Comparison of ENCODE assay signal across 8 mouse cellular contexts in genomic region chr4:48044491-48045211, GRCm38 (mm10). TPM values are rescaled to one million over a fixed set of nuclear protein-coding genes. Genes with fewer than 3 reads are reported as not detected.
A peak's percentile ranks its signal among the peaks of the same experiment; 100 is the strongest.
DNase-seq lines count a peak whose midpoint lies in the region; ATAC-seq and TF ChIP-seq lines count a peak whose summit lies in the region.

Gene Nr4a3 (plus strand): TSS chr4:48045153.

- peaks cover 74% of the 10 kb centered on the region for H3K27me3 ChIP-seq in E14TG2a.4 (ENCODE audit: insufficient read depth, low read length)
- H3K27me3 ChIP-seq in forebrain, embryonic 12.5 days: peaks cover 33% of the 10 kb centered on the region
- H3K27me3 ChIP-seq in heart, postnatal 0 days (ENCODE audit: control insufficient read depth, insufficient read depth, low read length): peaks cover 23% of the 10 kb centered on the region
- H3K27me3 ChIP-seq in liver, embryonic 15.5 days: peaks cover 70% of the 10 kb centered on the region
- peaks cover 18% of the 10 kb centered on the region for H3K27me3 ChIP-seq in neural tube, embryonic 11.5 days (ENCODE audit: control insufficient read depth, insufficient read depth, low read length)
- peaks cover 36% of the 10 kb centered on the region for H3K27me3 ChIP-seq in stomach, embryonic 16.5 days (ENCODE audit: control insufficient read depth, insufficient read depth, low read length)

- peak; percentile 80 for ATAC-seq in forebrain, embryonic 12.5 days (ENCODE audit: low FRiP score)
- ATAC-seq in heart, postnatal 0 days (ENCODE audit: insufficient read depth, low read depth): peak; percentile 66
- peak; percentile 63 for ATAC-seq in liver, embryonic 15.5 days (ENCODE audit: insufficient read depth)
- peak; percentile 62 for ATAC-seq in neural tube, embryonic 11.5 days (ENCODE audit: insufficient read depth, low FRiP score, low TSS enrichment)
- ATAC-seq in stomach, embryonic 16.5 days (ENCODE audit: insufficient read depth, low FRiP score): peak; percentile 80

- TF ChIP-seq CTCF in E14TG2a.4 (conservative IDR thresholded peaks at IDR 0.05; ENCODE audit: low read length): no peak
- peak; percentile 14; the same call in 1 of the 2 replicates for TF ChIP-seq CTCF in heart, postnatal 0 days (IDR thresholded peaks at IDR 0.05; ENCODE audit: low read depth)

- no peaks in the 10 kb centered on the region for H3K9me3 ChIP-seq in E14TG2a.4 (ENCODE audit: low read length)
- H3K9me3 ChIP-seq in forebrain, embryonic 12.5 days: no peaks in the 10 kb centered on the region
- H3K9me3 ChIP-seq in heart, postnatal 0 days (replicated peaks; ENCODE audit: control insufficient read depth, low read length): no peaks in the 10 kb centered on the region
- no peaks in the 10 kb centered on the region for H3K9me3 ChIP-seq in liver, embryonic 15.5 days (replicated peaks)
- no peaks in the 10 kb centered on the region for H3K9me3 ChIP-seq in neural tube, embryonic 11.5 days (ENCODE audit: control insufficient read depth, low read length)
- no peaks in the 10 kb centered on the region for H3K9me3 ChIP-seq in stomach, embryonic 16.5 days (replicated peaks; ENCODE audit: control insufficient read depth, low read length)

- DNase-seq in c-Kit-positive CD71-positive TER-119-positive erythroid progenitor cells, embryonic 14.5 days (ENCODE audit: low spot score): peak; percentile 74
- DNase-seq in heart, postnatal 0 days (ENCODE audit: low spot score): peak; percentile 91
- DNase-seq in kidney, postnatal 4 days: peak; percentile 82 to 87
- DNase-seq in neural tube, embryonic 11.5 days (ENCODE audit: low spot score): peak; percentile 89

- peak within 1 kb of the TSS; percentile 75 for H3K27ac ChIP-seq in forebrain, embryonic 12.5 days
- peak within 1 kb of the TSS; percentile 98 for H3K27ac ChIP-seq in heart, postnatal 0 days (ENCODE audit: low read depth)
- H3K27ac ChIP-seq in liver, embryonic 15.5 days (replicated peaks): peak within 1 kb of the TSS; percentile 33; the same call in 1 of the 2 replicates
- peak within 1 kb of the TSS; percentile 6 for H3K27ac ChIP-seq in neural tube, embryonic 11.5 days (ENCODE audit: low read depth, low read length)
- peak within 1 kb of the TSS; percentile 76 for H3K27ac ChIP-seq in stomach, embryonic 16.5 days (ENCODE audit: low read length)

- H3K4me3 ChIP-seq in E14TG2a.4 (replicated peaks; ENCODE audit: low read length): peak within 1 kb of the TSS; percentile 88
- H3K4me3 ChIP-seq in forebrain, embryonic 12.5 days (replicated peaks): peak within 1 kb of the TSS; percentile 74
- peak within 1 kb of the TSS; percentile 71 for H3K4me3 ChIP-seq in heart, postnatal 0 days (ENCODE audit: low read depth, low read length)
- H3K4me3 ChIP-seq in liver, embryonic 15.5 days (replicated peaks): peak within 1 kb of the TSS; percentile 74
- peak within 1 kb of the TSS; percentile 44 for H3K4me3 ChIP-seq in neural tube, embryonic 11.5 days (ENCODE audit: low read depth, low read length)
- H3K4me3 ChIP-seq in stomach, embryonic 16.5 days (replicated peaks; ENCODE audit: low read length): peak within 1 kb of the TSS; percentile 72

- 0% methylated on average over 29 of the region's 54 CpGs for WGBS in forebrain, embryonic 12.5 days
- under 1% methylated on average over 48 of the region's 54 CpGs for WGBS in heart, postnatal 0 days
- under 1% methylated on average over 47 of the region's 54 CpGs for WGBS in liver, embryonic 15.5 days (ENCODE audit: insufficient replicate concordance)
- under 1% methylated on average over 42 of the region's 54 CpGs for WGBS in neural tube, embryonic 11.5 days
- under 1% methylated on average over 54 of the region's 54 CpGs for WGBS in stomach, embryonic 16.5 days

- peaks cover 52% of the 10 kb centered on the region for H3K4me1 ChIP-seq in E14TG2a.4 (replicated peaks; ENCODE audit: low read depth, low read length)
- H3K4me1 ChIP-seq in forebrain, embryonic 12.5 days: peaks cover 48% of the 10 kb centered on the region
- peaks cover 23% of the 10 kb centered on the region for H3K4me1 ChIP-seq in heart, postnatal 0 days (ENCODE audit: control insufficient read depth, insufficient read depth)
- H3K4me1 ChIP-seq in liver, embryonic 15.5 days (replicated peaks): peaks cover 47% of the 10 kb centered on the region
- peaks cover 19% of the 10 kb centered on the region for H3K4me1 ChIP-seq in neural tube, embryonic 11.5 days (ENCODE audit: control insufficient read depth, insufficient read depth, low read length)
- peaks cover 39% of the 10 kb centered on the region for H3K4me1 ChIP-seq in stomach, embryonic 16.5 days (ENCODE audit: control insufficient read depth, insufficient read depth, low read length)

- H3K36me3 ChIP-seq in E14TG2a.4 (ENCODE audit: insufficient read depth, low read length): no peaks in the 10 kb centered on the region
- no peaks in the 10 kb centered on the region for H3K36me3 ChIP-seq in forebrain, embryonic 12.5 days (replicated peaks)
- H3K36me3 ChIP-seq in heart, postnatal 0 days (replicated peaks; ENCODE audit: control insufficient read depth, insufficient read depth, low read length): no peaks in the 10 kb centered on the region
- no peaks in the 10 kb centered on the region for H3K36me3 ChIP-seq in liver, embryonic 15.5 days (replicated peaks)
- no peaks in the 10 kb centered on the region for H3K36me3 ChIP-seq in neural tube, embryonic 11.5 days (ENCODE audit: control insufficient read depth, insufficient read depth, low read length)
- H3K36me3 ChIP-seq in stomach, embryonic 16.5 days (ENCODE audit: control insufficient read depth, insufficient read depth, low read length): no peaks in the 10 kb centered on the region

- peak within 1 kb of the TSS; percentile 97 for H3K4me2 ChIP-seq in forebrain, embryonic 12.5 days
- peak within 1 kb of the TSS; percentile 100 for H3K4me2 ChIP-seq in heart, postnatal 0 days (ENCODE audit: low read depth, low read length)
- H3K4me2 ChIP-seq in liver, embryonic 15.5 days: peak within 1 kb of the TSS; percentile 96
- H3K4me2 ChIP-seq in neural tube, embryonic 11.5 days (ENCODE audit: low read depth): peak within 1 kb of the TSS; percentile 64
- H3K4me2 ChIP-seq in stomach, embryonic 16.5 days (ENCODE audit: low read depth, low read length): peak within 1 kb of the TSS; percentile 100

- H3K9ac ChIP-seq in forebrain, embryonic 12.5 days: peak within 1 kb of the TSS; percentile 51
- peak within 1 kb of the TSS; percentile 58 for H3K9ac ChIP-seq in heart, postnatal 0 days (replicated peaks; ENCODE audit: low read depth, low read length)
- H3K9ac ChIP-seq in liver, embryonic 15.5 days: peak within 1 kb of the TSS; percentile 48
- H3K9ac ChIP-seq in neural tube, embryonic 11.5 days (ENCODE audit: low read length): peak within 1 kb of the TSS; percentile 61
- H3K9ac ChIP-seq in stomach, embryonic 16.5 days (ENCODE audit: low read length): peak within 1 kb of the TSS; percentile 78

- peak; percentile 62; the same call in 1 of the 2 replicates for TF ChIP-seq EP300 in heart, postnatal 0 days (IDR thresholded peaks at IDR 0.05; ENCODE audit: low read depth)

RNA-seq across cellular contexts. Expression of gene Nr4a3, which starts in this region (rescaled TPM):
- 0.36 and 0.45 TPM in 2 replicates for polyA plus RNA-seq in forebrain, embryonic 12.5 days (2016; fragmentation: Nextera tagmentation; extraction: Ambion mirVana)
- total RNA-seq in heart, postnatal 0 days (2014; rRNA removed; ENCODE audit: low replicate concordance): 5.0 and 5.3 TPM in 2 replicates
- 0.14 and 0.30 TPM in 2 replicates for polyA plus RNA-seq in heart, postnatal 0 days (2015; fragmentation: Nextera tagmentation; extraction: Ambion mirVana)
- polyA plus RNA-seq in liver, embryonic 15.5 days (2015; fragmentation: Nextera tagmentation; extraction: Ambion mirVana): not detected in 2 replicates
- 0.37 and 0.54 TPM in 2 replicates for polyA plus RNA-seq in neural tube, embryonic 11.5 days (2014; fragmentation: Nextera tagmentation; extraction: Ambion mirVana)
- 0.13 and 0.40 TPM in 2 replicates for polyA plus RNA-seq in stomach, embryonic 16.5 days (2015; fragmentation: Nextera tagmentation; extraction: Ambion mirVana)

Comparison
In these comparisons a context has a peak if more than half of its experiments do, and no peak if none do; other contexts are left out.
1. Peak in every context shown above with its lines: DNase-seq, ATAC-seq, H3K4me3 ChIP-seq and H3K27ac ChIP-seq.
2. Peak in ATAC-seq, H3K4me3 ChIP-seq, H3K27ac ChIP-seq, H3K9ac ChIP-seq and H3K4me2 ChIP-seq in forebrain, embryonic 12.5 days; RNA of the gene not detected or under 1 TPM.
3. Peak in ATAC-seq, H3K4me3 ChIP-seq, H3K27ac ChIP-seq, H3K9ac ChIP-seq and H3K4me2 ChIP-seq in liver, embryonic 15.5 days; RNA of the gene not detected or under 1 TPM.
4. Peak in DNase-seq, ATAC-seq, H3K4me3 ChIP-seq, H3K27ac ChIP-seq, H3K9ac ChIP-seq and H3K4me2 ChIP-seq in neural tube, embryonic 11.5 days; RNA of the gene not detected or under 1 TPM.
5. Peak in ATAC-seq, H3K4me3 ChIP-seq, H3K27ac ChIP-seq, H3K9ac ChIP-seq and H3K4me2 ChIP-seq in stomach, embryonic 16.5 days; RNA of the gene not detected or under 1 TPM.
6. H3K27ac ChIP-seq: peak in every context shown above with its lines; median percentile 98 in heart, postnatal 0 days; 76 in stomach, embryonic 16.5 days; 75 in forebrain, embryonic 12.5 days; 33 in liver, embryonic 15.5 days; 6 in neural tube, embryonic 11.5 days.